Comparison of ENCODE assay signal across 10 mouse cellular contexts in genomic region chr2:49571159-49571920, GRCm38 (mm10). TPM values are rescaled to one million over a fixed set of nuclear protein-coding genes. Genes with fewer than 3 reads are reported as not detected.
DNase-seq lines count a peak whose midpoint lies in the region; ATAC-seq and TF ChIP-seq lines count a peak whose summit lies in the region.
"Had no signal": no experiment of that assay in that cellular context is flagged by ENCODE, and none has a peak within 500 bp of the region (broad histone marks: within the 10 kb centered on the region; RNA-seq: fewer than 3 reads in every experiment).

No protein-coding gene starts in this region.

- TF ChIP-seq POLR2A in brain, embryonic 14.5 days (IDR thresholded peaks at IDR 0.05; ENCODE audit: borderline replicate concordance, extremely low read depth, insufficient read depth, insufficient read length, poor library complexity, severe bottlenecking), result no peak

- 71% methylated on average over 11 of the region's 11 CpGs for WGBS in hindbrain, embryonic 14.5 days
- 75% methylated on average over 11 of the region's 11 CpGs for WGBS in midbrain, postnatal 0 days
- WGBS in lung, postnatal 0 days, result 70% methylated on average over 11 of the region's 11 CpGs
- 61% methylated on average over 11 of the region's 11 CpGs for WGBS in liver, embryonic 12.5 days (ENCODE audit: insufficient replicate concordance)

- TF ChIP-seq CTCF in layer of hippocampus, adult 2 months (conservative IDR thresholded peaks at IDR 0.05), result no peak
- no peak for TF ChIP-seq CTCF in brain, embryonic 14.5 days (IDR thresholded peaks at IDR 0.05; ENCODE audit: borderline replicate concordance, extremely low read depth, insufficient read depth, insufficient read length)
- TF ChIP-seq CTCF in midbrain, postnatal 0 days (IDR thresholded peaks at IDR 0.05), result no peak
- TF ChIP-seq CTCF in lung, postnatal 0 days (IDR thresholded peaks at IDR 0.05), result no peak

- DNase-seq in layer of hippocampus, adult 2 months (ENCODE audit: low spot score in 2 of 2), result no peak
- DNase-seq in layer of hippocampus, adult 8-10 months (ENCODE audit: low spot score in 2 of 2), result no peak
- peak; percentile 14 for DNase-seq in brain, embryonic 14.5 days (ENCODE audit: low read depth)
- no peak for DNase-seq in hindbrain, embryonic 14.5 days (ENCODE audit: low spot score)
- no peak for DNase-seq in midbrain, postnatal 0 days (ENCODE audit: low spot score)
- no peak for DNase-seq in lung, postnatal 0 days (ENCODE audit: low spot score)
- DNase-seq: heart, adult 2 months had no signal

- H3K4me2 ChIP-seq in hindbrain, embryonic 14.5 days (replicated peaks), result peak overlapping the region; percentile 44
- peak overlapping the region; percentile 40; the same call in 1 of the 2 replicates for H3K4me2 ChIP-seq in midbrain, postnatal 0 days (ENCODE audit: low read depth, low read length, poor library complexity, severe bottlenecking)
- no peak overlapping the region for H3K4me2 ChIP-seq in lung, postnatal 0 days (replicated peaks; ENCODE audit: low read depth, low read length)
- H3K4me2 ChIP-seq in liver, embryonic 12.5 days, result no peak overlapping the region

- H3K9ac ChIP-seq in hindbrain, embryonic 14.5 days, result no peak overlapping the region
- H3K9ac ChIP-seq in midbrain, postnatal 0 days (replicated peaks; ENCODE audit: low read length, poor library complexity, severe bottlenecking), result no peak overlapping the region
- H3K9ac ChIP-seq in lung, postnatal 0 days (replicated peaks; ENCODE audit: low read depth), result no peak overlapping the region
- H3K9ac ChIP-seq in liver, embryonic 12.5 days, result no peak overlapping the region

- no peak overlapping the region for H3K4me3 ChIP-seq in layer of hippocampus, adult 2 months
- no peak overlapping the region for H3K4me3 ChIP-seq in hindbrain, embryonic 14.5 days (replicated peaks; ENCODE audit: low read length)
- no peak overlapping the region for H3K4me3 ChIP-seq in midbrain, postnatal 0 days (ENCODE audit: low read depth, low read length)
- no peak overlapping the region for H3K4me3 ChIP-seq in lung, postnatal 0 days (ENCODE audit: low read depth, low read length)
- H3K4me3 ChIP-seq in liver, embryonic 12.5 days, result no peak overlapping the region
- H3K4me3 ChIP-seq: heart, adult 2 months had no signal

- no peaks in the 10 kb centered on the region for H3K9me3 ChIP-seq in hindbrain, embryonic 14.5 days (ENCODE audit: control insufficient read depth, low read length)
- no peaks in the 10 kb centered on the region for H3K9me3 ChIP-seq in midbrain, postnatal 0 days (ENCODE audit: low read length)
- no peaks in the 10 kb centered on the region for H3K9me3 ChIP-seq in lung, postnatal 0 days (ENCODE audit: low read length)
- no peaks in the 10 kb centered on the region for H3K9me3 ChIP-seq in liver, embryonic 12.5 days (replicated peaks)

- no peak for ATAC-seq in hindbrain, embryonic 14.5 days (ENCODE audit: low FRiP score)
- ATAC-seq in midbrain, postnatal 0 days (ENCODE audit: low FRiP score), result peak; percentile 24
- ATAC-seq in lung, postnatal 0 days, result no peak
- ATAC-seq in liver, embryonic 12.5 days, result no peak
- ATAC-seq: intestine, postnatal 0 days had no signal

- H3K4me1 ChIP-seq in hindbrain, embryonic 14.5 days (replicated peaks; ENCODE audit: control insufficient read depth, insufficient read depth, low read length), result peaks cover 26% of the 10 kb centered on the region
- H3K4me1 ChIP-seq in midbrain, postnatal 0 days (ENCODE audit: insufficient read depth, low read length), result 0 out of 2 replicates have a peak, but pooled peaks cover 2% of the 10 kb centered on the region
- H3K4me1 ChIP-seq in lung, postnatal 0 days (ENCODE audit: insufficient read depth, low read depth, low read length), result no peaks in the 10 kb centered on the region
- H3K4me1 ChIP-seq in liver, embryonic 12.5 days, result 0 out of 2 replicates have a peak, but pooled peaks cover 4% of the 10 kb centered on the region

- no peak for TF ChIP-seq EP300 in lung, postnatal 0 days (IDR thresholded peaks at IDR 0.05)

- H3K36me3 ChIP-seq in hindbrain, embryonic 14.5 days (replicated peaks; ENCODE audit: control insufficient read depth, insufficient read depth), result no peaks in the 10 kb centered on the region
- H3K36me3 ChIP-seq in midbrain, postnatal 0 days (ENCODE audit: insufficient read depth, low read length), result no peaks in the 10 kb centered on the region
- H3K36me3 ChIP-seq in lung, postnatal 0 days (ENCODE audit: insufficient read depth, low read length), result no peaks in the 10 kb centered on the region
- no peaks in the 10 kb centered on the region for H3K36me3 ChIP-seq in liver, embryonic 12.5 days

- H3K27me3 ChIP-seq in hindbrain, embryonic 14.5 days (ENCODE audit: control insufficient read depth, insufficient read depth, low read length), result no peaks in the 10 kb centered on the region
- H3K27me3 ChIP-seq in midbrain, postnatal 0 days (ENCODE audit: insufficient read depth, low read length), result no peaks in the 10 kb centered on the region
- no peaks in the 10 kb centered on the region for H3K27me3 ChIP-seq in lung, postnatal 0 days (replicated peaks; ENCODE audit: insufficient read depth, low read length)
- no peaks in the 10 kb centered on the region for H3K27me3 ChIP-seq in liver, embryonic 12.5 days (replicated peaks)

- peak overlapping the region; percentile 76 for H3K27ac ChIP-seq in layer of hippocampus, adult 2 months
- H3K27ac ChIP-seq in hindbrain, embryonic 14.5 days, result peak overlapping the region; percentile 80
- H3K27ac ChIP-seq in midbrain, postnatal 0 days (ENCODE audit: low read depth, low read length), result 0 out of 2 replicates have a peak overlapping the region, but pooled peaks have one; percentile 27
- no peak overlapping the region for H3K27ac ChIP-seq in lung, postnatal 0 days (ENCODE audit: low read length)
- H3K27ac ChIP-seq in liver, embryonic 12.5 days, result no peak overlapping the region
- H3K27ac ChIP-seq: heart, adult 2 months had no signal

RNA-seq across cellular contexts. Expression of gene Kif5c, which starts 47.8 kb away (rescaled TPM):
- total RNA-seq in layer of hippocampus, adult 2 months (2021), result 100 to 1,000 TPM; 467 to 553 TPM
- total RNA-seq in layer of hippocampus, adult 8-10 months (2022), result 100 to 1,000 TPM; 460 to 483 (median 462) TPM
- polyA plus RNA-seq in brain, embryonic 14.5 days (2012; rRNA removed), result 123 and 253 TPM in 2 replicates
- polyA plus RNA-seq in hindbrain, embryonic 14.5 days (2014; fragmentation: Nextera tagmentation; extraction: Ambion mirVana), result 224 and 233 TPM in 2 replicates
- 328 and 412 TPM in 2 replicates for total RNA-seq in midbrain, postnatal 0 days (2014; rRNA removed)
- polyA plus RNA-seq in midbrain, postnatal 0 days (2015; fragmentation: Nextera tagmentation; extraction: Ambion mirVana), result 159 and 170 TPM in 2 replicates
- 0.17 and 0.20 TPM in 2 replicates for polyA plus RNA-seq in lung, postnatal 0 days (2015; fragmentation: Nextera tagmentation; extraction: Ambion mirVana)
- 0.20 and 0.21 TPM in 2 replicates for polyA plus RNA-seq in liver, embryonic 12.5 days (2016; fragmentation: Nextera tagmentation; extraction: Ambion mirVana)
- polyA plus RNA-seq: liver, adult 2 months had no signal

Comparison
In these comparisons a context has a peak if more than half of its experiments do, and no peak if none do; other contexts are left out.
1. H3K27ac ChIP-seq: peak in layer of hippocampus, adult 2 months (single experiment), hindbrain, embryonic 14.5 days (single experiment) and midbrain, postnatal 0 days (single experiment); none in lung, postnatal 0 days (single experiment) and liver, embryonic 12.5 days (single experiment).
2. H3K4me2 ChIP-seq: peak in hindbrain, embryonic 14.5 days (single experiment) and midbrain, postnatal 0 days (single experiment); none in lung, postnatal 0 days (single experiment) and liver, embryonic 12.5 days (single experiment).
3. RNA of gene Kif5c, which starts 47.8 kb away (polyA plus RNA-seq): 123 to 253 TPM in brain, embryonic 14.5 days, 224 to 233 TPM in hindbrain, embryonic 14.5 days and 159 to 170 TPM in midbrain, postnatal 0 days; 0.20 to 0.21 TPM in liver, embryonic 12.5 days and 0.17 to 0.20 TPM in lung, postnatal 0 days; every median in the first group is over 100 times any median in the second.